Mouse (Mus musculus): Measurements from ENCODE around the gene Arhgap25.
"Not testable (repeated sequence)": the region's sequence is repeated elsewhere in the genome, so short reads cannot be mapped to it uniquely, and the experiment has no call there.

Gene Arhgap25

DNA sequence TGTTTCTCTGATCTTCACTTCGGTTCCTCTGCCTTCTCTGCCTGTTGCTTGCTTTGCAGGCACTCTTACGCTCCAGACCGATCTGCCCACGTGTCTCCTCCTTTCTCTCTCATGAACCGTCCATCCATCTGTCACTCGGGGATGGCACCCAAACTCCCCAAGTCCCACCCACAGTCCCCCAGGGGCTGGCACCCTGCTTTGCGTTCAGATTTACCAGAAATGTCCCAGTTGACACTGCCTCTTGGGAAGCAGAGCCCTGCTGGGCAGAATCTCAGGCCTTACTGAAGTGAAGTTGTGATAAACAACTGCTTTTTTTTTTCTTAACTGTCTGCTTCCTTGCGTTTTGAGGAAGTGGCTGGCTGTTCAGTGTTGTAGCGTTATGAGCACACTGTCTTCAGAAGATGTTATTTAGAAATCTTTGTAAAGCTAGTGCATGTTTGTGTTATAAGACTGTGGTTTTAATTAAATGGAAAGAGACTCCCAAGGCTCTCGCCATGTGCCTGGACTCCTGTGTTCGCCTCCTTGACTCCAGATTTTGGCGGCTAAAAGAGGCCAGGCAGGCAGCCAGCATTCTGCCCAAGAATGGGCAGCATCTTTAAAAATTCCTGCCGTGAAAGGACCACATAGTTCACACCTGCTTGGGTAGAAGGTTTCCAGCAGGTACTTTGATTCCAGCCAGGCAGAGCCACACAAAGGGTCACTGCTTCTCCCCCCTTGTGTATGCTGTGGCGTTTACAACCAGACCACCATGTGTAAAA, at the start of gene Arhgap25:
Gene Arhgap25 (minus strand): TSS at position 307 of the 758 bp plus-strand sequence.
- peak; percentile 62 to 71 for DNase-seq

DNA sequence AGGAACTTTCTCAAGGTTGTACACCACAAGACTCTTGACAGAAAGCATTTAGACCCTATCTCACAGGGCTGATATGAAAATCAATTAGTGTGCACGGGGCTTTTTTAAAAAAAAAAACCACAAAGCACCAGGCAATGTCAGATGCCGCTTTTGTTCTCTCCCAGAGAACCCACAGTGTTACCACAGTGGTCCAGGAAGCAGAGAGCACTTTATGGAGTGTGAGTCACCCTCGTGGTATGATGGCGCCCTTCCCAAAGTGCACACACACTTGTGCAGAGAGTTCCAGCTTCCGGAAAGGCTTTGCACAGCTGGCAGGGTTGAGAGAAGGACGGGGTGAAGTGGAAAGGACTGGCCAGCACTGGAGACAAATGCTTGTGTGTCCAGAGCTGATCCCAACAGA, 49.4 kb upstream of the Arhgap25 start:
- no peak for DNase-seq

DNA sequence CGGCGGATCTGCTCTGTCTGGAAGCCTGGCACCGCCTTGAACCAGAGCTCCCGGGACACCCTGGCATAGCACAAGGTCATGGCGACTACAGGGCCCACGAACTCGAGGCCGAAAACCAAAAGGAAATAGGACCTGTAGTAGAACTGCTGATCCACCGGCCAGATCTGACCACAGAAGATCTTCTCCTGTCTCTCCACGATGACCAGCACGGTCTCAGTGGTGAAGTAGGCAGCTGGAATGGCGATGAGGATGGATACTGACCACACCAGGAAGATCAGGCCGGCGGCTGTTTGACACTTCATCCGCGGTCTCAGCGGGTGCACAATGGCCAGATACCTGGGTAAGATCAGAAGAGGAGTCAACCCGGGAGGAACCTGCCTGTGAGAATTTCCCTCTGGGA, 48.5 kb upstream of the Arhgap25 start:
- DNase-seq, result no peak

DNA sequence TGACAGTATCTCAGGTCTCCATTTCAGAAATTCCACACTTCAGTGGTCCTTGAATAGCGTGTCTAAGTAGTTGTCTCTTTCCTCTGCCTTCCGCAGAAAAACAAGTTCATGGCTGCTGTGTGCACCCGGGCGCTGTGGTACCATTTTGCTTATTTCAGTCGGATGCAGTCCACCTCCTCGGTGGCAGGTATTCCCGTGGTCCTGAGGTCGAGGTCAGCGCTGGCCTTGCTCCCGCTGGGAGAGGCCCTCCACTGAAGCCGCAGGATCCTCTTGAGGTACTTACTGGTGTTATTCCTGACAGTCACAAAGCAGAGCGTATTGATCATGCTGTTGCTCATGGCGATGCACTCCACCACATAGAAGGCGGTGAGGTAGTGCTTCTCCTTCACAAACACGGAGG, 48.0 kb upstream of the Arhgap25 start:
- DNase-seq, result no peak

DNA sequence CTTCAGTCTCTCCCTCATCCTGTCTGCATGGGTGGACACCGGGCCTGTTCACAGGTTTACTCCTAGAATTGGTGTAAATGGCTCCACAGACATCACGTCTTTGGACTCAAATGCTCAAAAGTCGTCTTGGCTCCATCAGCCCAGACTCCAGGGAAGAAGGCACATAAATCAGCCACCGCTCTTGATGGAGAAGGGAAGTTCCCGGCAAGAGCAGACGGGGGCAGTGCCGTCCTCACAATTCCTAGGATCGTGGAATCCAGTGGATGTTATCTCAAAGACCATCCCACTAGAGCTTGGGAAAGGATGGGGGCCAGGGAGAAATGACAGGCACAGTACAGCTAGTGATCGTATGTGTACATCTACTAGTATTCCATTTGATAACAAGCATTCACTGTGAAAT, 45.2 kb upstream of the Arhgap25 start:
- peak; percentile 65 to 68 for DNase-seq

DNA sequence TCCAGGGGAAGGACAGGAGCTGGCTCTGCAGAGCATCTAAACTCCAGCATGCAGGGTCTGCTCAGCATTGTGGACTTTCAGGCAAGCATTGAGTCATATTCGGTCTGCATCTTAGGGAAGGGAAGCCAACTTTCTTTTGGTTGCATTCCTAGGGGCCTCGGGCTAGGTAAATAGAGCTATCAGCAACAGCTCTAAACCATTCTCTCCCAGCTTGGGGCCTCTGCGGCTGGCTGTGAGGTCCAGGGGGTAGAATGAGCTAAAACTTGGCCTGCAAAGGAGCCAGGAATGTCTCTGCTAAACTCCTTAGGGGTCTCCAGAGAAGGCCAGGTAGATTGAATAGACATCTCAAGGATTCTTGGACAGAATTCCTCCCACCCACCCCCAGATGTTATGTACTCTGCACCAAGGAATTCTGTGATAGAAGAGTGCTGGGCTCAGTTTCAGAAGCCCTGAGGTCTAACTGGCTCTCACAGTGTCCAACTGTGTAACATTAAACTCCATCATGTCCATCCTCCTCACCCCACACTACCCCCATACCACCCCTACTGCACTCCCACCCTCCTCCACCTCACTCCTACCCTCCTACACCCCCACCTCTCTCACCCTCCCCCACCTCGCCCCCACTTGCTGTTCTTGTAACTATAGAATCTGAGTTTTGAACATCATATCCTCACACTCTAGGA, 43.7 kb upstream of the Arhgap25 start:
- DNase-seq, result no peak

DNA sequence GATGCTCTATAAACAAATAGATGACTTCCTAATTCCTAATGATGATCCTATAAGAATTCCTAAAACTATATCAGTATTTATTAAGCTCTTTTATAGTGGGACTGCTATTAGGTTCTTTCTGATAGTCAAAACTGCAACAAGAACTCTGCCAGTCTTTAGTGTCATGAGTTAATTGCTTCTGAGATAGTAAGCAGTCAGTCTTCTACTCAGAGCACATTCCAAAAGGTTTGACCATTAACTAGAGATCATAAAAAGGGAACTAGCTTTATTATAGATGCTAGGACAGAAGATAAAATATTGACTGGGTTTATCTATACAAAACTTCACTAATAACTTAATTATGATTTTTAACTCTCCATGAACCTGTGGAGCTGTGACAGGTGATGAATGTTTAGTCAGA, 38.8 kb upstream of the Arhgap25 start:
- not testable (repeated sequence) for DNase-seq

DNA sequence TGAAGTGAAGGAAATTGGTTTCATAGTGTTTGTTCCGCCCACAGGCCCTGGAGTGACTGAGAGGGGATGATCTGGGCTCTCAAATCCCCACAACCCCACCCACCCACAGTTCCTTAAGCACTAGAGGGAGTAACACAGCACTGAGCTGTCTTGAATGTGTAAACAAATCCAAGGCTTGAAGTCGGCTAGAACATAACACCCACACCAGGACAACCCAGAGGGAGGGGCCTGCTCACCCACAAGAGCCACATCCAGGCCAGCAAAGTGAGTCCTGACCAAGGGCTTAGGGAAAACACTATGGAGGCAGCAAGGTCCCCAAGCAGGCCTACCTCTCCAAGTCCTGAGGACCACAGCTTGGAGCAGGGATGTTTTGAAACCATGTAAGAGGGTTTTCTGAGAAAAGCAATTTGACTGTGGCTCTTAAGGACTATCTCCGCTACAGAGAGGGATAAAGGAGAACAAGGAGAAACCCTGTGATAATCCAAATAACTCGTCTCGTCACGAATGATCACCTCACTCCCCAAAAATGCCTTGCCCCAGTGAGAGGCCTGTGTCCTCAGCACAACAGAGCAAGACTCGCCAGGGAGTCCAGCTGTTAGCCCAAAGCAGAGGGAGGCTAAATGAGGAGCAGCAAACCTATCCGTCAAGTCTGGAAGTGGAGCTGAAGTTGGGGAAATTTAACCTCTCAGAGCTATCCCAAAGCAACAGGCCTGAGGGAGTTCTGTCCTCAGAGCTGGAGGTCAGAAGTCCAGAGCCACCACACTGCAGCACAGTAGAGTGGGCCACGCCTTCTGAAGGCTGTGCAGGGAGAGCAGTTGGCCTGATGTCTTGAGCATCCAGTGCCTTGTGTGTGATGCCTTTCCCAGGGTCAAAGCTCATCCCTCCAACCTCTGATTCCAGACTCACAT, 34.9 kb upstream of the Arhgap25 start:
- DNase-seq, result no peak

DNA sequence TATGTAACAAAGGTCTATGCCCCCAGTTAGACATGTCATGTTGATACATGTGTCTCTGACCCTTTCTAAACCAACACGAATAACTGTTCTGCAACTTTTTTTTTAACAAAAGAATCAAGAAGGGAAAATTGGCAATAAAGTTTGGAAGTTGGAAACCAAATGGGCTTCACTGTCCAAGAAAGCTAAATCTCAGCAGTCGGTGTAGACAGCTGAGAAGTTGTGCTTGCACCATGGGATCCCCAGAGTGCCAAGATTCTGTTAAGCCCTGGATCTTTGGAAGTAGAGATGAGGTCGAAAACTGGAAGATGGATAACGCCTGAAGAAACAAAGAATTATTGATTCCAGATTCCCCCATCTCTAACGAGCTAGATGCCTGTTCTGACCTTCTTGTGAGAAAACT, 32.1 kb upstream of the Arhgap25 start:
- DNase-seq, result no peak

DNA sequence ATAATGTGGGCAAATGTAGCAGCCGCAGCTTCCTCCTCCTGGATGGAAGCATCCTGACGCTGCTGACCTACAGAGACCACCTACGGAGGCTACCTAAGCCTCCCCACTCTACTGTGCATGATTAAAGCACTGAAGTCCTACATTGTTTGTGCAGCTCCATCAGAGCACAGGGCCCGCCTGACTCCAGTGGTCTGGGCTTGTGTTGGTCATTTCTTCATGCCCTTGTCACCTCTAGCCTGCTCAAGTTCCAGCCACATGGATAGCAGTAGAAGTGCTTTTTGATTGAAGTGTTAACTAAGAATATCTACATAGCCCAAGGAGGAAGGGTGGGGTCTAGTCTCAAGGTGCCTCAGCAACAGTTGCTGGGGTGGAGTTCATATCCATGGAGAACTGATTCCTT, 31.3 kb upstream of the Arhgap25 start:
- DNase-seq, result no peak

DNA sequence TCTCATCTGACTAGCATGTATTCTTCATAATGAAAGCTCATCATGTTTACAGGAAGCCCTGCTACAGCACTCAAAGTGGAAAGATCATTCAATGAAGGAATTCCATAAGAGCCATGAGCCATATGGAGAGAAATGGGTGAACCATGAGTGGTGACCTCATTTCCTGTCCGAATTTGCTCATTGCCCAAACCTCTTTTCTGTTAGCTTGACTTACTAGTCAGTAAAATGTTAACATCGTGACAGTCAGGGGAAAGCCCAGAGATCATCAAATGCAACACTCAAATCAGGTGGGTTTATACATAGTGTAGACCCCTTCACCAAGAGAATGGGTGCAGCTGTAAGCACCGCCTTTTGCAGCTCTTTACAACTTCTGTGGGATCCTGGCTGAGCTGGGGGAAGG, 20.7 kb upstream of the Arhgap25 start:
- DNase-seq, result no peak

DNA sequence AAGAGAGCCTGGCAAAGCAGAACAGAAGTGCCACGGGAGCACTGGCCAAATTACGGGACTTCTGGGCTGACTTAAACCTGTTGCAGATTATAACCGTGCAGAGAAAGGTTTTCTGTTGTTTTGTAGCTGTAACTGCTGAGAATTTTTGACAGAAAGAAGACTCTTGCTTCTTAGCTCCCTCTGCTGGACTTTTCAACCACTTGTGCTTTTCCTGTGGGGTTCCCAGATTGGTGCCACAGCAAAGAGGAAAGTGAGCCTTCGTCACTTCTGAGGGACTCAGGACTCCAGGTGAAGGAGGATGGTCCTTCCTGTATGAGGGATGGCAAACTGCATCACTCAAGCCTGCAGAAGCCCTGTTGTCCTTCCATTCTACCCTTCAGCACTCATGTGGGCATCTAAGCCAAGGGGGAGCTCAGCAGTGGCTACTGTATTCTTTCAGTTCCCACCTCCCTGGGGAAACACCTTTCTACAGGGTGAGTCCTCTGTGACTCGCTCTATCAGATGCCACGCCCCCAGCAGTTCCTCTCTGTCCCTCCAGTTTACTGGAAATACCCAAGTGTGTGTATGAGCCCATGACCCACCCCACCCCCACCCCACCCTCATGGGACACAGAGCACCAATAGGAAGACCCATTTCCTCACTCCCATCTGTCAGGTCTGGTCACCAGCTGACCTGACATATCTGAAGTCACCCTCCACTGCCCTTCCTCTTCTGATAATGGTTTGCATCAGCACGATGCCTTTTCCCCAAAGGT, 19.2 kb upstream of the Arhgap25 start:
- peak in 1 of 2 experiments; percentile 11 for DNase-seq

DNA sequence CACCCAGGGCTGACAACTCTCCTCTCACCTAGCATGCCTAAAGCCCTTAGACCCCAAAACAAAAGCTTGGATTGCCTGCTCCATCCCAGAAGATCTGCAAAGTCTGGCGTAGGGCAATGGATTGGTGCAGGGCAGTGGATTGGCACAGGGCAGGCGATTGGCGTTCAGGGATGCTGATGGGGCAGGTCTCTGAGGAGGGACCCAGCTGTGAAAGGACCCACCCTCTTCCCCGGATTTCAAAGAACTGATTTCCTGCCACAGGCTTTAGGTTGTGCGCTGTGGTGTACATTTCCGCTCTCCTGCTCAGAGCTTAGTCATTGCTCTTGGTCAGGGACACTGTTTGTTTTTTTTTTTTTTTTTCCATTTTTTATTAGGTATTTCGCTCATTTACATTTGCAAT, 14.8 kb upstream of the Arhgap25 start:
- DNase-seq, result no peak

DNA sequence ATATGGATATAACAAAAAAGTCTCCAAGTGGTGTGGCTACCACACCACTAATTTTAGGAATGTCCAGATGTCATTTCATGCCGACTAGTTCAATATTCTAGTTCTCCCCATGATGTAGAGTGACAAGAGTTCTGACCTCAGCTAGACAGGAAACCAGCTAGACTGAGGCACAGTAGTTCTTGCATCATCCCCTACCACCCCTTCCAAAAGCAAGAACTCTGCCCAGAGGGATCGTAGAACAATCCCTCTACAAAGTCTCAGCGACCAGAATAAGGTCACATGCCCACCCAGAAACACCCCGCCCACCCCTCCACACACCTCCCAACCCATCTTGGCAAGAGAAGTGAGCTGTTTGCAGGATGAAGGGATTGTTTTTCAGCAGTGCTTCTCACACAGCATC, 14.4 kb upstream of the Arhgap25 start:
- no peak for DNase-seq

DNA sequence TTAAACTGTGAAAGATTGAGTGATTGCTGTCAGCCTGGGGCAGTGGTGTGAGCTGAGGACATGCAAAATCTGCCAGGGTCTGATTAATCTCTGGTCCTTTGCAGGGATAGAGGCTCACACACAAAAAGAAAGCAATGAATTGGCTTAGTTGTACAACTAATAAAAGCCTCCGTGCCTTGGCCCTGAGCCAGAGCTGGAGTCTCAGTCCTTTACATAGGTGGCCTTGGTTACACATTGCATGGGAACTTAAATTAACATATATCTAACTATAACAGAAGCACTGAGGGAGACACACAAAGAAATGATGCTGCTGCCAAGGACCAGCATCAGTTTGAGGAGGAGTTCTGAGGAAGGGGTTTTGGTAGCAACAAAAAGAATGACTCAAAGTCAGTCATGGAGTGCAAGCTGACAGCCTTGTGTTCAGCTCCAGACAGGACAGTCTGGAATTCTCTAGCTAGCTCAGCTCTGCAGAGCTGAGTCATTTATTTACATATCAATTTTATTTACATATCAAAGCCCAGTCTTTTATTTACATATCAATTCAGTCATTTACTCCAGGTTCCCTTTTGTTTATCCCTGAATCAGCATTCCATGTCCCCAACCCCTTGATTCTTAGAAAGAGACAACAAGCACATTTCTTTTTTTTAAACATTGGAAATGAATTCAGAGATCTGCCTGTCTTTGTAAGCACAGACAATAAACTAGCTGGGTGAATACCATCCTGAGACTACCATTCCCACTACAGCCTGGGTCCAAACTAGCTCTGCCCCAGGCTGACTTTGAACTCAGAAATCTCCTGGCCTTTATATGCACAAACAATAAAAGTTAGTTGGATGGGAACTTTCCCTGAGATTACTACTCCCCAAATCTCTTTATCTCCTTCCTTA, 12.5 kb upstream of the Arhgap25 start:
- peak; percentile 12 to 20 for DNase-seq

DNA sequence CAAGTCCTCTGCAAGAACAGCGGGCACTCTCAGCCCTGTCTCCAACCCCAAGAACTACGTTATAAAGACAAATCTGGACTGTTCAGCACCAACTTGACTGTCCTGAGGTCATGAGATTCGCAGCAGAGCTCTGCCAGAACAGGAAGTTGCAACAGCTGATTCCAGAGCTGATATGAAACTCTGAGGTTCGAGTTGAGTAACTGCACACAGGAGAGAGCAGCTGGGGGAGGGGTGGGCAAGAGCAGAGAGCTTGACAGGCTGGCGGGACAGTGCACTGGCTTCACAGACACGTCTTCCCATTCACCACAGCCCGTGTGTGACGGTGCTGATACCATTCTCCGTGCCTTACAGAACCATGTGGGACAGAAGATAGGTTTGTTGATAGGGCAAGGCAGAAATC, 9.0 kb upstream of the Arhgap25 start:
- no peak for DNase-seq

DNA sequence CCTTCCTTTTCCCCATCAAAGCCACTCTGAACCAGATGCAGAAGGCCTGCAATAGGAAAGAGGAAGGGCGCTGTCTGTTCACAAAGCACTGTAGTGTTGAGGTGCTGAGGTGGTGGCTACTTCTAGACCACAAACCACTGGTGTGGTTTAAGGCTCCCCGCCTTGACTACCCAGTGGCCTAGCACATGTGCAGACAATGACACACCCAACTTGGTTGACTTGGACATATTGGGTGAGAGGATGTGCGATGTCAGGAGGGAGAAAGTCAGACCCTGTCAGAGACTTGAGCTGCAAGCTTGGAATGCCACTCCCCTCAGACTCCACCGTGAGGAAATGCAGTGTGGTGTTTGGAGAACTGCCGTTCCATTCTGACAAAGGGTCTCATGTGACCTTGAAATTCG, 8.1 kb upstream of the Arhgap25 start:
- no peak for DNase-seq

DNA sequence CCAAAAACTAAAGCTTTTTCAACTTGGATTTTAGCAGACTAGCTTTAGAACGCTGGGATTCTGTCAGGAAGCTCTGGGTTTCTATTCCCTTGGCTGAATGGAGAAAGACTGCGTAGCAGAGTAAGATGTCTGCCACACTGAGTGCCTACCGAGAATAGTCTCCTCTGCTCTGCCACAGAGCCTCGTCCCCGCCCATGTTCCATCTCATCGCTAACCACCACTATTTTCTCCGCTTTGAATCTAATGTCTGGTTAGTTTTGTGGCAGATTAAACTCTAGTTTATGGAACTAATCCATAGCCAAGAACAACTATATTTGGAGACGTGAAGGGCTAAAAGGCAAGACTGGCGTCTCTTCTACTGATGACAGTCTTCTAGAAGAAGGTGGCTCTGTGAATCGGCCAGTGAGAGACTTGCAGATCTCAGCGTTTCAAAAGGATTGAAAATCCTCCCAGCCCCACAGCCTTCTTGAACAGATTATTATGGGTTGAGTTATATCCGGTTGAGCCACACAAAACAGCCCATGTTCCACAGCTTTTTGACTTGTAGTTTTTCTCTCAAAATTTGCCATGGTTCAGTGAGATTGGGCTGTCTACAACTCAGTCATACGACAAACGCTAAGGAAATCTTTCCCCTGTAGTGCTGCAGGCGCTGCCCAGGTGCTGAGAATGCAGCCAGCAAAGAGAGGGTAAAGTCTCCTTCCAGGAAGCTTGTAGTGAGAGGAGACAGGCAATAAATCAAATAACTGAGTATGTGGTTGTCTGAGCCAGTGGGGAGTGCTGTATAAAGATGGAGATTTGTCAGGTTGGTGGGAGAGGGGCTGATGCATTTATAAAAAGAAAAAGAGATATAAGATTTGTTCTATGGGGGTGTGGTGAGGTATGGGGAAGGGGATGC, 5.6 kb upstream of the Arhgap25 start:
- no peak for DNase-seq

DNA sequence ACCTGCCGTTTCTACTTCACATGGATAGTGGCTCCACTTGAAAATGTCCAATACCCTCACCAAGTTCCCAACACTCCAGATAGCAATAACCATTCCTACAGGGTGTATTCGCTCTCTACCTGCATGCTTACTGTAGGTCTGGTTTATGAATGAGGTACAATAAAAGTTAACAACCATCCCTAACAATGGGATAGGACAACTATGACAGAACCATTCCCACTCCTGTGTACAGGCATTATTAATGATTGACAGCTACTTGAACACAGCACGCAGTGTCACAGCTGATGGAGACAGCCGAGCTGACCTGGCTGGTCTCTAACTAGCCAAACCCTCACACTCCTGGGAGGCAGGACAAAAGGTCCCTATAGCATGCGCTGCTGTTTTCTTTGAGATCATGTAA, 4.6 kb upstream of the Arhgap25 start:
- DNase-seq, result no peak

DNA sequence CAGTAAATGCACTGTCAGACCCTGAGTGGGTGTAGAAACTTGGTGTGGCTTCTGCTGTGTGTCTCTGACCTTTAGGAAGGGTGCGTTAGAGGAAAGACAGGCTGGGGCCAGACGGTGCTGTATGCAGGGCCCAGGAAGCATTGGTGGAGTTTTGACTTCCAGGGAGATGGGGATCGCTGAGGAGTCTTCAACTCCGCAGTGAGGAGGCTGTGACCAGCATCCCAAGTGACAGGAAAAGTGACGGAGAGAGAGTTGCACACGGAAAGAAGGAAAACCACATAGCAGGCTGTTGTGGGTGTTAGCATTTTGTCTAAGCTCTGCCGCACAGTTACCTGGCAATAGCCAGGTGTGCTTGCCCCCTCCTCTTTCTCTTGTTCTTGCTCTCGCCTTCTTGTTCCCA, 3.2 kb upstream of the Arhgap25 start:
- no peak for DNase-seq

DNA sequence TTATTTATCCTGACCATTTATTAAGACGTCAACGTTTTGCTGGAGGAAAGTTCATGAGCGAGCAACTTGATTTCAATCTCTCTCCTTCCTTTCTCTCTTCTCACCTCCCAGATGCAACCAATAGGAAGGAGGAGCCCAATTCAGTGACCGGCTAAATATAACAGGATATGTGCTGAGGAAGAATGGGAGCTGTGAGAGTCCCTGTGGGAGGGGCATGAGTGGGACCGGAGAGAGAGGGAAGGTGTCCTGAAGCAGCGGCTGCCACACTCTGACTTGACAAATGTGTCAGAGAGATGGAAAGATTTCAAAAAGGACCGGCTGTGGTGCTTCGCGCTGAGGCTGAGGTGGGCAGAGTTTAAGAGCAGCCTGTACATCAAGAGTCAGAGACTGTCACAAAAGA, 2.6 kb upstream of the Arhgap25 start:
- no peak for DNase-seq
